Mouse (Mus musculus): Measurements from ENCODE around the gene Gm49387. TPM values are rescaled to one million over a fixed set of nuclear protein-coding genes. Genes with fewer than 3 reads are reported as not detected.

The Gm49387 gene
- polyA plus RNA-seq, 1 experiment from 2014 or later: not detected

DNA sequence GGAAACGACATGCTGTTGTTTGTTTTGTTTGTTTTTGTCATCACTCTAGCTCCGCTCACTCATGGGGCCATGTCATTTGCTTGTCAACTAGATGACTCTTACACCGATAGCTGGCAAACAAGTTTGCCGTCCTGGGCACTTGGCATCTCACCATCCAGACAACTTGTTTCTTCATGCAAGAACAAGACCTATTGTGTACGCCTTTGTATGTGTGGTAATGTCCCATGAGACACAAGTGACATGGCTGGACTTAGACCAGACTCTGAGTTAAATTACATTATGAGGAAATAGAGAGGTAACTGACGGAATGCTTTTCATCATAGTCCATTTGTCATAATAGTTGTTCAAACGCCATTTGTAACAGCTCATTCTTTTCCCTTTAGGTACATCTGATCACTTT, 5.2 kb upstream of the Gm49387 start:
- no peak overlapping the region for H3K27ac ChIP-seq
- no peak overlapping the region for H3K9ac ChIP-seq (replicated peaks)
- no peak for ATAC-seq
- H3K4me3 ChIP-seq (replicated peaks): no peak overlapping the region
- H3K36me3 ChIP-seq: no peaks in the 10 kb centered on the region
- no peaks in the 10 kb centered on the region for H3K27me3 ChIP-seq
- H3K4me1 ChIP-seq (replicated peaks): peaks cover 8% of the 10 kb centered on the region
- 94% methylated on average over 7 of the region's 7 CpGs for WGBS
- no peaks in the 10 kb centered on the region for H3K9me3 ChIP-seq
- no peak overlapping the region for H3K4me2 ChIP-seq (replicated peaks)

DNA sequence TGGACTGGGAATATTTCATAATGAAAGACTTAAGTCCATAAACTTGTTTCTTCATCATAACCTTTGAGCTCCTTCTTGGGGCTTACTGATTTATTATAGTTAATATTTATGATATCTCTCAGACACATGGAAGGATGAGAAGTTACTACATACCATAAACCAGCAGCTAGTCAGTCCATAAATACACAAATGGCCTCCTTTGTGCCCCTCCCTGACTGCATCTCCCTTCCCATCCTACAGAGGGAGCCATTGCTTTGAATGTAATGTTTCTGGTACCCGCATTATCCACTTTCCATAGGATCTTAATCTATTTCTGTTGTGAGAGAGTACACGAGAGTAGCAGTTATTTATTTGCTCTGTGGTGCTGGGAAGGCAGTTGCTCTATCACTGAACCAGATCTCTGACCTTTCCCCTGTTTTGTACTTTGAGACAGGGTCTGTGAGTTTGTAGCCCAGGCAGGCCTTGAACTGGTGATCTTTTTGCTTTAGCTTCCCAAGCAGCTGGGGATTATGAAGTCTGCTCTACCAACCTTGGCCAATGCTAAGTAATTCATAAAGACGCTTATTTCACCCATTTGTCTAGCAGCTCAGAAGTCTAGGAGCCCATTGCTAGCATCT, 4.4 kb upstream of the Gm49387 start:
- Histone ChIP-seq H3K4me3 (replicated peaks) (no peak overlapping the region), H3K9ac (replicated peaks) (no peak overlapping the region), H3K4me2 (replicated peaks) (no peak overlapping the region), H3K4me1 (replicated peaks) (peaks cover 13% of the 10 kb centered on the region), H3K36me3 (no peaks in the 10 kb centered on the region), H3K9me3 (no peaks in the 10 kb centered on the region), H3K27ac (no peak overlapping the region), H3K27me3 (no peaks in the 10 kb centered on the region)
- no peak for ATAC-seq
- WGBS: 66% methylated on average over 3 of the region's 3 CpGs

- WGBS: 91% methylated on average over 5 of the region's 5 CpGs
- Histone ChIP-seq H3K4me1 (replicated peaks) (peaks cover 16% of the 10 kb centered on the region), H3K27me3 (no peaks in the 10 kb centered on the region), H3K36me3 (no peaks in the 10 kb centered on the region), H3K4me2 (replicated peaks) (no peak overlapping the region), H3K9ac (replicated peaks) (no peak overlapping the region), H3K4me3 (replicated peaks) (no peak overlapping the region), H3K9me3 (no peaks in the 10 kb centered on the region), H3K27ac (no peak overlapping the region)
- ATAC-seq: no peak
These were observed 3.6 kb upstream of the Gm49387 start for GRCm38 (mm10) chr14:31644183-31644830.

GRCm38 (mm10) chr14:31641506-31642155, 953 bp upstream of the Gm49387 start:
- Histone ChIP-seq H3K27me3 (no peaks in the 10 kb centered on the region), H3K9ac (replicated peaks) (peak overlapping the region; percentile 74), H3K36me3 (no peaks in the 10 kb centered on the region), H3K4me2 (replicated peaks) (peak overlapping the region; percentile 95), H3K4me1 (replicated peaks) (peaks cover 16% of the 10 kb centered on the region), H3K9me3 (no peaks in the 10 kb centered on the region), H3K27ac (no peak overlapping the region), H3K4me3 (replicated peaks) (peak overlapping the region; percentile 66)
- WGBS: 72% methylated on average over 9 of the region's 9 CpGs
- ATAC-seq: no peak

- Histone ChIP-seq H3K27me3 (no peaks in the 10 kb centered on the region), H3K27ac (peak within 1 kb of the TSS; percentile 75), H3K36me3 (no peaks in the 10 kb centered on the region), H3K4me3 (replicated peaks) (peak within 1 kb of the TSS; percentile 66), H3K4me1 (replicated peaks) (peaks cover 16% of the 10 kb centered on the region), H3K9me3 (no peaks in the 10 kb centered on the region), H3K9ac (replicated peaks) (peak within 1 kb of the TSS; percentile 74), H3K4me2 (replicated peaks) (peak within 1 kb of the TSS; percentile 95)
- whole genome bisulfite sequencing: under 1% methylated on average over 30 of the region's 30 CpGs
- ATAC-seq: peak; percentile 99
These were observed 320 bp upstream of the Gm49387 start, which contains the start of the genes Btd and Hacl1 for GRCm38 (mm10) chr14:31640890-31641505. Gene Btd, plus strand, starts transcription at chr14:31641028. Gene Hacl1, minus strand, starts transcription at chr14:31641286.

GRCm38 (mm10) chr14:31630677-31631076, 10.0 kb downstream of the Gm49387 start:
- Histone ChIP-seq H3K27ac (no peak overlapping the region), H3K27me3 (no peaks in the 10 kb centered on the region), H3K9me3 (no peaks in the 10 kb centered on the region), H3K4me2 (replicated peaks) (no peak overlapping the region), H3K4me3 (replicated peaks) (no peak overlapping the region), H3K4me1 (replicated peaks) (0 out of 2 replicates have a peak, but pooled peaks cover 2% of the 10 kb centered on the region), H3K36me3 (no peaks in the 10 kb centered on the region), H3K9ac (replicated peaks) (no peak overlapping the region)
- ATAC-seq: 0 out of 2 replicates have a peak, but pooled peaks have one; percentile 53
- WGBS: 33% methylated on average over 7 of the region's 7 CpGs

GRCm38 (mm10) chr14:31622748-31623147, 17.9 kb downstream of the Gm49387 start:
- Histone ChIP-seq H3K27ac (no peak overlapping the region), H3K9ac (replicated peaks) (no peak overlapping the region), H3K4me1 (replicated peaks) (no peaks in the 10 kb centered on the region), H3K27me3 (no peaks in the 10 kb centered on the region), H3K9me3 (no peaks in the 10 kb centered on the region), H3K36me3 (no peaks in the 10 kb centered on the region), H3K4me3 (replicated peaks) (no peak overlapping the region), H3K4me2 (replicated peaks) (no peak overlapping the region)
- ATAC-seq: no peak
- WGBS: 88% methylated on average over 12 of the region's 12 CpGs

GRCm38 (mm10) chr14:31620591-31621223, 20.0 kb downstream of the Gm49387 start:
- H3K36me3 ChIP-seq: no peaks in the 10 kb centered on the region
- no peaks in the 10 kb centered on the region for H3K4me1 ChIP-seq (replicated peaks)
- no peaks in the 10 kb centered on the region for H3K9me3 ChIP-seq
- WGBS: 65% methylated on average over 9 of the region's 9 CpGs
- no peak overlapping the region for H3K9ac ChIP-seq (replicated peaks)
- no peak overlapping the region for H3K4me2 ChIP-seq (replicated peaks)
- no peaks in the 10 kb centered on the region for H3K27me3 ChIP-seq
- H3K4me3 ChIP-seq (replicated peaks): no peak overlapping the region
- H3K27ac ChIP-seq: no peak overlapping the region
- no peak for ATAC-seq

DNA sequence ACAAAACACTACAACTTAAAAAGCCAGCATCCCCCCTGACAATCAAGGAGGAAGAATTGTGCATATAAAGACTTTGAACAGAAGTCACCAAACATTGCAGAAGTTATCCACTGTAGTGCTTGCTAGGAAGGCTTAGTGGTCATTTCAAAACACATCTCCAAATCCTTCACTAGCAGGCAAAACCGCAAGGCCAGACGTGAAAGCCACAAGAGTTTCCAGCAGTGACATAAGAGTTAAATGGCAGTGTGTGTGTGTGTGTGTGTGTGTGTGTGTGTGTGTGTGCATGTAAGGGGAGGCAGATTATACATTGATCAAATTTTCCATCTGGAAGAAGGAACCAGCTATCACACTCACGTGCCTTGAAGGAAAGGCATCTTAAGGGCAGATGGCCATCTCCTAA, 22.7 kb downstream of the Gm49387 start:
- WGBS: 91% methylated on average over 3 of the region's 3 CpGs
- no peaks in the 10 kb centered on the region for H3K27me3 ChIP-seq
- H3K4me1 ChIP-seq (replicated peaks): no peaks in the 10 kb centered on the region
- ATAC-seq: no peak
- H3K4me3 ChIP-seq (replicated peaks): no peak overlapping the region
- no peak overlapping the region for H3K9ac ChIP-seq (replicated peaks)
- 0 out of 2 replicates have a peak, but pooled peaks cover under 1% of the 10 kb centered on the region for H3K36me3 ChIP-seq
- H3K4me2 ChIP-seq (replicated peaks): no peak overlapping the region
- no peaks in the 10 kb centered on the region for H3K9me3 ChIP-seq
- H3K27ac ChIP-seq: no peak overlapping the region

GRCm38 (mm10) chr14:31617204-31617603, 23.5 kb downstream of the Gm49387 start:
- Histone ChIP-seq H3K27ac (no peak overlapping the region), H3K4me3 (replicated peaks) (no peak overlapping the region), H3K4me2 (replicated peaks) (no peak overlapping the region), H3K36me3 (0 out of 2 replicates have a peak, but pooled peaks cover 3% of the 10 kb centered on the region), H3K9ac (replicated peaks) (no peak overlapping the region), H3K27me3 (no peaks in the 10 kb centered on the region), H3K4me1 (replicated peaks) (no peaks in the 10 kb centered on the region), H3K9me3 (no peaks in the 10 kb centered on the region)
- ATAC-seq: no peak
- 96% methylated on average over 9 of the region's 9 CpGs for WGBS

DNA sequence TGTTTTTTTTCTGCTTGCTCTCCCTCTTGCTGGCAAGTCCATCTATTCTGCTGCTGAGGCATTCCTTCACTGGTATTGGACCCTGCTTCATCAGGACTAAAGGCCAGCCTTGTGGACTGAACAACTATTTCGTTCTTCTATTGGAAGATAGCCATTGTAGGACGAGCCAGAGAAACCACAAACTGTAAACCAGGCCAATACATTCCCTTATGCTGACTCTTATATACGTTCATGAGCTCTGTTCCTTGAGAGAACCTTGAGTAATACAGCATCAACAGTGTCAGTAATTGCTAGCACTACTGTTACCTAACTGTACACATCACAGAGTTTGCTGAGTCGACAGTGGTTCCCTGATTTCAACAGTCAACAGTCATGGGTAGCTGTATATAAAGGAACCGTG, 27.0 kb downstream of the Gm49387 start:
- Histone ChIP-seq H3K27ac (no peak overlapping the region), H3K36me3 (0 out of 2 replicates have a peak, but pooled peaks cover 3% of the 10 kb centered on the region), H3K27me3 (no peaks in the 10 kb centered on the region), H3K9ac (replicated peaks) (no peak overlapping the region), H3K9me3 (no peaks in the 10 kb centered on the region), H3K4me3 (replicated peaks) (no peak overlapping the region), H3K4me1 (replicated peaks) (no peaks in the 10 kb centered on the region), H3K4me2 (replicated peaks) (no peak overlapping the region)
- no peak for ATAC-seq
- 87% methylated on average over 5 of the region's 5 CpGs for WGBS

Measured in midbrain, embryonic 13.5 days (tissue).